Mouse (Mus musculus) T-cell, adult 2 months (primary cell): ENCODE measurements around the gene Pigu.

Experiments
- DNase-seq: peaks from one replicate; pipeline ENCODE4 v3.0.0; 2022; ENCODE audit warnings: low spot score

The Pigu gene

DNA sequence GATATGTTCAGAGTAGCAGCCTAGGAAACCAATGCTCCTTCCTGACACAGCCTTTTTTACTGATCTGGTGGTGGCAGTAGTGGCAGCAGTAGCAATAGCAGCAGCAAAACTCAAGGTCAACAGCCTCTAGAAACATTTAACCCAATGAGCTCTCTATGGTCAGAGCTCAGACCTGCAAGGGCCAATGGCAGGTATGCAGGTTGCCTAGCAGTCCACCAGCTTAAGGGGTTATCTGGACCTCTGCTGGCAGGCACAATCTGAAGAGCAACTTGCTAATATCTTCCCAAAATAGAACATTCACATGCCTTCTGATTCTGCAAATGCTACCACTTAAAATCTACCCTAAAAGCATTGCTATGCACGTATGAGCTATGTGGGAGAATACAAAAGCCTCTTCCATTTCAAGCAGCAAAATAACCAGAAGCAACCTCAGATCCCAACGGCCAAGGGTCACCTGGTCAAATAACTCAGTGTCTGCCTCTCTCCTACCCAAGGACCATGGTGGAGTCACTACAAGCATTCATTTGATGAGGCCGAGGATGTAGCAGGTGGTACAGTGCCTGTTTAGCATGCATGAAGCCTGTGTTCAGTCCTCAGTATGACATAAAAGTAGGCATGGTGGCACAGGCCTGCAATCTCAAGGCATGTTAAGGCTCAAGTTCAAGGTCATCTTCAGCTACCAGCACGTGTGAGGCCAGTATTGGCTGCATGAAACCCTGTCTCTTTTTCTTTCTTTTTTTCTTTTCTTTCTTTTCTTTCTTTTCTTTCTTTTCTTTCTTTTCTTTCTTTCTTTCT is 69.6 kb downstream of the Pigu start:
- no peak for DNase-seq

DNA sequence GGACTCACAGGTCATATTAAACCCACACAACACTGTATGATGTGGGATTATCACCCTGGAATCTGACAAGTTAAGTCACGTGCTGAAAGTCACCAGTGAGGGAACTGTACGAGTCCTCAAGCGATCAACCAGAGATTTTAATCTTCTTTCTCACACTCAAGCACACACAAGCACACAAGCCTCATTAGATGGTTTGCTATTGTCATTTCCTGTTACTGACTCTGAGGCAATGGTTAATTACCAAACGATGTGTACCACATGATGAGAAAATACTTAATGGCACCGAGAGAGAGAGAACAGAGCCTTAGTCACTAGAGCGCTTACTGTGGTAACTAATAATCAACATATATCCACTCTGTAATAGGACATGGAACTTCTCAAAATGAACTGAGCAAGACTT is 71.5 kb downstream of the Pigu start:
- no peak for DNase-seq

- no peak for DNase-seq
These were observed 72.6 kb downstream of the Pigu start for GRCm38 (mm10) chr2:155284647-155285046.

DNA sequence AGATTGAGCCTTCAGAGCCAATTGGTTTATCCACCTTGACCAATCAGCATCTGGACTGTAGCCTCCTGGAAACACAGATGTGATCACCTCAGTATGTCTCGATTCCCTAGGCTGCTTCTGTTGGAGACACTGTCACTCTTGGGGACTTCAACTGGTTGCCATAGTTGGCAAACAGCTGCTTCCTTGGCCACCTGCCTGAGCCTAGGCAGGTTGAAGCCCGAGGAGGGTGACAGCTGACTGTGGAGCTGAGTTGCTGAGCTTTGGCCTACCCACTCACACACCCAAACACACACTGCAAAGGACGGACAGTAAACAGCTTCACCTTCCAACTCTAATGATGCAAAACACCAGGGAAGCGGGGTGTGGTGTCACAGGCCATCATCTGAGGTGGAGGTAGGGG is 73.4 kb downstream of the Pigu start:
- no peak for DNase-seq

GRCm38 (mm10) chr2:155280116-155280515 is 77.1 kb downstream of the Pigu start:
- DNase-seq: no peak

DNA sequence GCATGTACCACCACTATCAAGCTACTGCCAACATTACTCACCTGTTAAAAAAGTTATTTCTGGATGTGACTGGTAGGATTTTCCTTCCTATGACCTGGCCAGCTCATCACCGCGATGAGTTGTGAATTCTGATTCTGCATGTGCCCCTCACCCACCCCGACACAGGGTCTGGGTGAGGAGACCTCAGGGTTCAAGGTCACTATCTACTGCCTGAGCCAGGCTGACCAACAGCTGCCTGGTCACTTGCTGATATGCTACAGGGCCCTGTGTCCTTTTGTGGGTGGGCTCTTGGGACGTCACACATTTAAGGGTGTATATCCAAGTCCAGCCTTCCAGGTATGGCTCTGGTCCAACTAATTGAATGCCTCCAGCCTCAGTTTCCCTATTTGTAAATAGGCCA is 78.1 kb downstream of the Pigu start:
- no peak for DNase-seq

DNA sequence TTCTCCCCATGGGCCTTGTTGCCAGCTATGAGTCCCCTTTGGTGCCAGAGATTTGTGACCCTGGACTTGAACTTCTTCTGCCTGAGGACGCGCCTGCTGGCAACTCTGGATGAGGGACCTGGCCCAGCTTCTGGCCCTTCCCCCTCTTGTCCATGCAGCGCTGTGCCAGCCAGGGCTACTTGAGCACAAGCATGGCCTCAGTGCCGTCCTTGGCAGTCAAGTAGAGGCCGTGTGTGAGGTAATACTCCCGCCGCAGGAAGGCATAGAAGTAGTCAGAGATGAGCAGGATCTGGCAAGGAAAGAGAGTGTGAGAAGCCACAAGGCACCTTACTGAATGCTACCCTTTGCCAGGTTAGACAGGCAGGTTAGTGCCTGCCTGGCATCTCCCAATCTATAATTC is 78.9 kb downstream of the Pigu start:
- DNase-seq: no peak

- no peak for DNase-seq
These were observed 79.5 kb downstream of the Pigu start for GRCm38 (mm10) chr2:155277721-155278120.

DNA sequence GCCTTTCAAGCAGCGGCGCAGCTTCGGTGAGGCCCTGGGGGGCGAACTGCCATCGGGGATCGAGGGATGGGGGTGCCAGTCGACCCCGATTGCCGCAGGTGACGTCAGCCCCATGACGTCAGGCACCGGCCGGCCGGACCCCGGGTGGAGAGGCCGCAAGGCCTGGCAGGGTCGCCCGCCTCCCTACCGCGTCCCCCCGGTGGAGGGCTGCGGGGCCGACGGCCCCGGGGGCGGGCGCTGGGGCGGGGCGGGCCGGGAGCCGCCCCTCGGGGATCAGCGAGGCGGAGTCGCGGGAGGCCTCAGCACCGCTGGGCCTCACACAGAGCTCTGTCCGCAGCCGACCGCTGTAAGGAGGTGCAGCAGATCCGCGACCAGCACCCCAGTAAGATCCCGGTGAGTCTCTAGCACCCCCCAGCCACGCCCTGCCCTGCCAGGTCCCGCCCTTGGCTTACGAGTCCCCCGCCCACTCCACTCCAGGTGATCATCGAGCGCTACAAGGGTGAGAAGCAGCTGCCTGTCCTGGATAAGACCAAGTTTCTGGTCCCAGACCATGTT is 80.5 kb downstream of the Pigu start:
- DNase-seq: peak; percentile 67

GRCm38 (mm10) chr2:155276195-155276594 is 81.0 kb downstream of the Pigu start, which contains the start of gene Map1lc3a:
Gene Map1lc3a (plus strand): TSS chr2:155276297.
- DNase-seq: peak; percentile 98

GRCm38 (mm10) chr2:155273603-155274002 is 83.6 kb downstream of the Pigu start:
- no peak for DNase-seq

DNA sequence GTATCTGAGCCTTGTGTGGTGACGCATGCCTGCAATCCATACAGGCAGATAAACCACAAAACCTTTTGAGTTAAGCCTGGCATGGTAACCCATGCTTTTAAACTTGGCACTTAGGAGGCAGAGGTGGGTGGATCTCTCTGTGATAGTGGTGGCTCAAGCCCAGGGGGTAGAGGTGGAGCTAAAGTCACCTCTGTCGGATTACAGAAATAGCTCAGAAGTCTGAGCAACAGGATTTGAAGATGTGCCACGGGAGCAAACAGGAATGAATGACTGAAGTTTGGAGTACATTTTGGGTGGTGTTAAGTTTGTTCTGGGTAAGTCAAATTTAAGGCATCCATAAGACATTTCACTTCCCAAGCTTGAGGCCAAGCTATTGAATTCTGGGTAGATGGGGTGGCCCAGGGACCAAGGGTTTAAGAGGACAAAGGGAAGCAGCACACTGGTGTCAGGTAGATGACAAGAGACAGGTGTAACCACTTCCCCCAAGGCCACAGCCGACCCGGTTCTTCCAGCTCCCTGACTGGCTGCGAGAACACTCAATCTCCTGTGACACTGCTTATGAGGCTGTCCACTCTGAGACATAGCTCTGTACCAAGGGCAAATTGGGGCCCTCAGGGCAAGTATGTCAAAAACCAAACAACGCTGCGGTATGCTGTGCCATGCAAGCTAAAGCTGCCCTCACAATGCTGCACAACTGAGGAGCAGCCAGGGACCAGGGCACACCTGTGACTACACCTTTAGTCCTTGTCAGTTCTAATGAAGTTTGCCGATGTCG is 84.6 kb downstream of the Pigu start:
- no peak for DNase-seq

DNA sequence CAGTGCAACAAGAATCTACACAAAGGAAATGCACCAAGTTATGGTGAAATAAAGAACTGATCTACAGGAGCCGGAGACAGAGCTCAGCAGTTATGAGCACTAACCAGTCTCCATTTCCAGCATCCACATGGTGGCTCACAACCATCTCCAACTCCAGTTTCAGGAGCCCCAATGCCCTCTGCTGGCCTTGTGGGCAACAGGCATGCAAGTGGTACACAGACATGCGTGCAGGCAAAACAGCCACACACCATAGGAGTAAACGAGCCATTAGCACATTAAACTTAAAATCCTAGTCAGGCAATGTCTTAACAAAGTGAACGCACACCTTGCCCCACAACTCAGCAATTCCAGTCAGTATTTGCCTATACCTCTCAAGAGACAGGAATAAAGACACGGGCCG is 85.3 kb downstream of the Pigu start:
- DNase-seq: peak; percentile 12

DNA sequence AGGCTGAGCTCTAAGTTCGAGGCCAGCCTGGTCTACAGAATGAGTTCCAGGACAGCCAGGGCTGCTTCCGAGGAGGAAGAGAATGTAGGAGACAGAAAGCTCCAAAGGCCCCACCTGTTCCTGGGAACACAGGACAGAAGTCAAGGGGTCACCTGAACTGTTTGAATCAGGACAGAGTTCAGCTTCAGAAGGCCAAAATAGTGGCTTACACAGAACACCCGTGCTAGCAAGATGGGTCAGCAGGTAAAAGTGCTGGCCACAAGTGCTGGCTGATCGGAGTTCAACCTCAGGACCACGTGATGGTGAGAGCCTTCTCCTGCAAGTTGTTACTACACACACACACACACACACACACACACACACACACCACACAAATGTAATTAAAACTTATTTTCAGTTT is 90.3 kb downstream of the Pigu start:
- no peak for DNase-seq

DNA sequence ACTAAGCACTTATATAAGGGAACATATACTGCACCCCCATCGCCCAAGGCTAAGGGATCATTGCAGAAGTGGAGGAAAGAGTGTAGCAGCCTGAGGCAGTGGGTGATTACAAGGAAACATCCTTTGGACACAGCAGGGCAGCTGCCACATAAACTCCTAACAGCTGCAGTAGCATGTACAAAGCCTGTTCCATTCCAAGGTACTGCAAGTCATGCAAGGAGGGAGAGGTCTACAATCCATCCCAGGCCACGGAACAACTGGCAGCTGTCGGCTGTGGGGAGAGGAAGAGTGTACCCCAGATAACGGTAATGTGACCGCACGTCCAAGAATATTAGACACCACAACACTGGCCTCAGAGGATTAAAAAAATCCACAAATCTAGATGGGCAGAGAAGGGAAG is 91.7 kb downstream of the Pigu start:
- no peak for DNase-seq

- no peak for DNase-seq
These were observed 107.6 kb downstream of the Pigu start for GRCm38 (mm10) chr2:155249588-155249987.

- no peak for DNase-seq
These were observed 108.5 kb downstream of the Pigu start for GRCm38 (mm10) chr2:155248718-155249117.

- no peak for DNase-seq
These were observed 109.0 kb downstream of the Pigu start for GRCm38 (mm10) chr2:155248206-155248605.

- DNase-seq: no peak
These were observed 111.0 kb downstream of the Pigu start for GRCm38 (mm10) chr2:155246231-155246630.

GRCm38 (mm10) chr2:155242296-155242855 is 114.9 kb downstream of the Pigu start:
- no peak for DNase-seq

DNA sequence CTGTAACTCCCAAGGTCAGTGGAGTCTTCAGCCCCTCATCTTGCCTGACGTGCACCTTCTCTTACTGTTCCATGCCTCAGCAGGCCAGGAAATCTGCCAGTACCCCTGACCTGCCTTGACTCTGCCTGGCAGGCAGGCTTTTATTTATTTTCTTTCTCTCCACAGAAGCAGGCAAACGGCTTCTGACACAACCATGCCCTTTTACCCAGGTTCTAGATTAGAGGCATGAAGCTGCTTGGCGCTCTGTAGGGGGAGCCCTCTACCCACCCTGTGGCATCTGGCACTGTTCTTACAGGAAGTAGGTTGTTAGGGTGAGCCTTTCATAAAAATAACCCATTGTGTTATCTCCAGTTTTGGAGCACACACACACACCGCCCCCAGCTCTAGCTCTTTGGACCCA is 116.3 kb downstream of the Pigu start:
- DNase-seq: peak; percentile 32

DNA sequence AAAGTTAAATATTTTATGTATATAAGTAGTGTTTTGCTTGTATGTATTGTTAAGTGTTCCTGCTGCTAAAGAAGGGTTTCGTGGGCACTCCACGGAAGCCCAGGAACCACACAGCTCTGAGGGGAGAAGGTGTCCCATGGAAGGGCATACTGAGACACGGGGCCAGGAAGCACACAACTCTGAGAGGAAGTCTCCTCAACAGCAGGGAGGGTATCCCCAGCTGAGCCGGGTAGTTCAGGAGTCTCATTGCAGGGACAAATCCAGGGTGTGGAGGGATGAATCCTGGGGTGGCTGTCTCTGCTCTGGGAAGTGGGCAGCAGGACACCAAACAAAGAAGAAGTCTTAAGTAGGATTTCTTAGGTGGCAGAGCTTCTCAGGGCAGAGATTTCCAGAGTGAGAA is 120.0 kb downstream of the Pigu start:
- peak; percentile 3 for DNase-seq
